Mouse (Mus musculus): ENCODE data around the gene Fgf5.

Gene Fgf5

GRCm38 (mm10) chr5:98305673-98306072 is 51.7 kb downstream of the Fgf5 start:
- CTCF ChIA-PET: no interaction called here

- CTCF ChIA-PET: no interaction called here
Measured at GRCm38 (mm10) chr5:98306528-98306927, 52.5 kb downstream of the Fgf5 start.

- CTCF ChIA-PET: no interaction called here
Measured at GRCm38 (mm10) chr5:98326625-98327024, 72.6 kb downstream of the Fgf5 start.

All from spleen, embryonic (tissue).